10 mouse cellular contexts compared by ENCODE assay signal in genomic region chr16:62858018-62858417, GRCm38 (mm10). TPM values are rescaled to one million over a fixed set of nuclear protein-coding genes. Genes with fewer than 3 reads are reported as not detected.
DNase-seq lines count a peak whose midpoint lies in the region; ATAC-seq and TF ChIP-seq lines count a peak whose summit lies in the region.
"Had no signal": no experiment of that assay in that cellular context is flagged by ENCODE, and none has a peak within 500 bp of the region (broad histone marks: within the 10 kb centered on the region; RNA-seq: fewer than 3 reads in every experiment).

No protein-coding gene starts in this region.

- WGBS in liver, postnatal 0 days (ENCODE audit: insufficient replicate concordance) = 60% methylated on average over 1 of the region's 1 CpGs
- 82% methylated on average over 1 of the region's 1 CpGs for WGBS in liver, embryonic 12.5 days (ENCODE audit: insufficient replicate concordance)

- no peak for DNase-seq in frontal cortex, postnatal 36 days (ENCODE audit: low spot score in 2 of 2)
- DNase-seq in liver, postnatal 0 days = no peak
- peak; percentile 47 for DNase-seq in induced T-regulatory cell, adult 2 months (ENCODE audit: low read depth)
- DNase-seq in naive thymus-derived CD4-positive, alpha-beta T cell, adult 2 months (ENCODE audit: low read depth) = peak; percentile 33
- DNase-seq in spleen, adult 12 weeks (ENCODE audit: low spot score) = no peak
- no peak for DNase-seq in spleen, adult 18-20 months

- no peaks in the 10 kb centered on the region for H3K36me3 ChIP-seq in liver, postnatal 0 days (replicated peaks; ENCODE audit: insufficient read depth, low read length)
- no peaks in the 10 kb centered on the region for H3K36me3 ChIP-seq in liver, embryonic 12.5 days
- H3K36me3 ChIP-seq: liver, embryonic 15.5 days; neural tube, embryonic 12.5 days had no signal

- no peak for TF ChIP-seq EP300 in liver, postnatal 0 days (IDR thresholded peaks at IDR 0.05; ENCODE audit: low read depth)

- no peak overlapping the region for H3K27ac ChIP-seq in liver, postnatal 0 days (ENCODE audit: low read depth)
- H3K27ac ChIP-seq in liver, embryonic 12.5 days = no peak overlapping the region
- H3K27ac ChIP-seq: liver, embryonic 15.5 days; neural tube, embryonic 12.5 days had no signal

- no peaks in the 10 kb centered on the region for H3K9me3 ChIP-seq in liver, postnatal 0 days (ENCODE audit: low read length)
- no peaks in the 10 kb centered on the region for H3K9me3 ChIP-seq in liver, embryonic 12.5 days (replicated peaks)
- H3K9me3 ChIP-seq: liver, embryonic 15.5 days; neural tube, embryonic 12.5 days had no signal

- H3K9ac ChIP-seq in liver, postnatal 0 days (replicated peaks) = no peak overlapping the region
- no peak overlapping the region for H3K9ac ChIP-seq in liver, embryonic 12.5 days
- H3K9ac ChIP-seq: liver, embryonic 15.5 days; neural tube, embryonic 12.5 days had no signal

- H3K4me2 ChIP-seq in liver, postnatal 0 days (ENCODE audit: low read depth, low read length) = no peak overlapping the region
- H3K4me2 ChIP-seq in liver, embryonic 12.5 days = no peak overlapping the region
- H3K4me2 ChIP-seq: liver, embryonic 15.5 days; neural tube, embryonic 12.5 days had no signal

- H3K27me3 ChIP-seq in liver, postnatal 0 days (ENCODE audit: insufficient read depth, low read length) = no peaks in the 10 kb centered on the region
- H3K27me3 ChIP-seq in liver, embryonic 12.5 days (replicated peaks) = no peaks in the 10 kb centered on the region
- H3K27me3 ChIP-seq: liver, embryonic 15.5 days; neural tube, embryonic 12.5 days had no signal

- no peaks in the 10 kb centered on the region for H3K4me1 ChIP-seq in liver, postnatal 0 days (ENCODE audit: insufficient read depth)
- H3K4me1 ChIP-seq in liver, embryonic 12.5 days = peaks cover 33% of the 10 kb centered on the region
- H3K4me1 ChIP-seq: neural tube, embryonic 12.5 days had no signal

- peak; percentile 47; the same call in 1 of the 2 replicates for ATAC-seq in frontal cortex, adult (ENCODE audit: low TSS enrichment)
- no peak for ATAC-seq in liver, postnatal 0 days
- ATAC-seq in liver, embryonic 12.5 days = no peak

- peak; percentile 54 for TF ChIP-seq CTCF in liver, postnatal 0 days (IDR thresholded peaks at IDR 0.05; ENCODE audit: low read depth)

- H3K4me3 ChIP-seq in liver, postnatal 0 days (ENCODE audit: low read depth, low read length) = no peak overlapping the region
- H3K4me3 ChIP-seq in liver, embryonic 12.5 days = no peak overlapping the region
- H3K4me3 ChIP-seq: liver, embryonic 15.5 days; neural tube, embryonic 12.5 days had no signal

RNA-seq across cellular contexts. Expression of gene Pros1, which starts 3.9 kb away (rescaled TPM):
- 18.2 and 19.1 TPM in 2 replicates for polyA plus RNA-seq in liver, postnatal 0 days (2015; fragmentation: Nextera tagmentation; extraction: Ambion mirVana)
- 17.8 and 19.5 TPM in 2 replicates for polyA plus RNA-seq in liver, embryonic 12.5 days (2016; fragmentation: Nextera tagmentation; extraction: Ambion mirVana)

RNA-seq across cellular contexts. Expression of gene Arl13b, which starts 11.2 kb away (rescaled TPM):
- 3.0 and 3.4 TPM in 2 replicates for polyA plus RNA-seq in liver, postnatal 0 days (2015; fragmentation: Nextera tagmentation; extraction: Ambion mirVana)
- polyA plus RNA-seq in liver, embryonic 12.5 days (2016; fragmentation: Nextera tagmentation; extraction: Ambion mirVana) = 5.8 TPM in 2 replicates

RNA-seq across cellular contexts. Expression of gene Stx19, which starts 43.5 kb away (rescaled TPM):
- polyA plus RNA-seq in liver, postnatal 0 days (2015; fragmentation: Nextera tagmentation; extraction: Ambion mirVana) = 0.04 TPM in 1 of 2 replicates, not detected in the other
- polyA plus RNA-seq in liver, embryonic 12.5 days (2016; fragmentation: Nextera tagmentation; extraction: Ambion mirVana) = 0.11 and 0.23 TPM in 2 replicates

Comparison
In these comparisons a context has a peak if more than half of its experiments do, and no peak if none do; other contexts are left out.
1. DNase-seq: peak in induced T-regulatory cell, adult 2 months (single experiment) and naive thymus-derived CD4-positive, alpha-beta T cell, adult 2 months (single experiment); none in frontal cortex, postnatal 36 days (0 of 2), liver, postnatal 0 days (single experiment), spleen, adult 12 weeks (single experiment) and spleen, adult 18-20 months (0 of 2).